Mouse (Mus musculus): ENCODE data around the gene Mink1.

Gene Mink1

DNA sequence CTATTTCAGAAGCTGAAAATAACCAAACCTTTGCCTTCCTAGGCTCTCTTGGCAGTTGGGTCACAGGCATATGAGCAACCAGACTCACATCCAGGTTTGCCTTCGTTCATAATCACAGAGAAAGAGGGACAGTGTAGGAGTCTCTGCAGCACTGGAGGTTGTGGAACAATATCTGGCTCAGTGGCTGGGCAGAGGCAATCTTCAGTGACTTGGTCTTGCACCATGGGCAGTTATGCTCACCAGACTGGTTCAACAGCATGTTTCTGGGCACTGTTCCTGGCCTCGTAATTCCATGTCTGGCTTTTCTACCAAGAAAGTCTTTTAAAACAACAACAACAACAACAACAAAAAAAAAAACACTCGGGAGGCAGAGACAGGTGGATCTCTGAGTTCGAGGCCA lies 72.9 kb downstream of the Mink1 start:
- 81% methylated on average over 4 of the region's 4 CpGs for WGBS

GRCm38 (mm10) chr11:70637764-70638163 lies 75.1 kb downstream of the Mink1 start:
- WGBS: 96% methylated on average over 1 of the region's 1 CpGs

GRCm38 (mm10) chr11:70638293-70638692 lies 75.6 kb downstream of the Mink1 start:
- WGBS: 90% methylated on average over 1 of the region's 1 CpGs

GRCm38 (mm10) chr11:70638714-70639278 lies 76.1 kb downstream of the Mink1 start, which contains the start of gene Gp1ba:
Gene Gp1ba (plus strand): TSS chr11:70639122.
- 66% methylated on average over 5 of the region's 5 CpGs for WGBS

DNA sequence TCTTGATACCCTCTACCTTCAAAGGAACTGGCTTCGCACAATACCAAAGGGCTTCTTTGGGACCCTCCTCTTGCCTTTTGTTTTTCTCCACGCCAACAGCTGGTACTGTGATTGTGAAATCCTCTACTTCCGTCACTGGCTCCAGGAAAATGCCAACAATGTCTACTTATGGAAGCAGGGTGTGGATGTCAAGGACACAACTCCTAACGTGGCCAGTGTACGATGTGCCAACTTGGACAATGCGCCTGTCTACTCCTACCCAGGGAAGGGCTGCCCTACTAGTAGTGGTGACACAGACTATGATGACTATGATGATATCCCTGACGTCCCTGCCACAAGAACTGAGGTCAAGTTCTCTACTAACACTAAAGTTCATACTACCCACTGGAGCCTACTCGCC lies 77.3 kb downstream of the Mink1 start:
- 78% methylated on average over 8 of the region's 8 CpGs for WGBS

- 85% methylated on average over 7 of the region's 7 CpGs for WGBS
These were observed 78.6 kb downstream of the Mink1 start for GRCm38 (mm10) chr11:70641241-70641640.

DNA sequence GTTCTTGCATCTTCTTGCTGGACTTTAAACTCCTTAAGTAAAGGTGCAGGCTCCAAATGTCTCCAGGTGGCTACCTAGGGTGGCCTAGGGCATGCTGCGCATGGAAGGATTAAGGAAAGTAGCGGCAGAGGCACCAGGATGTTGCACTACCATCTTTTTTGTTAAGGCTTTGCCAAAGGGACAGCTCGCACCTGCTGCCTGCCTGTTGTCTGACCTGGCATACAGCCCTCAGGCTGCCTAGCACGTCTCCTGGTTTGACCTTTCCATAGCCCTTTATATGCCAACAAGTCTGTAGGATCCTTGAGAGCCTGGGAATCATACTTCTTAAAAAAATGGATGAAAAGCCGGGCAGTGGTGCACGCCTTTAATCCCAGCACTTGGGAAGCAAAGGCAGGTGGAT lies 80.4 kb downstream of the Mink1 start:
- 92% methylated on average over 6 of the region's 6 CpGs for WGBS

GRCm38 (mm10) chr11:70644564-70645103 lies 82.0 kb downstream of the Mink1 start:
- 84% methylated on average over 8 of the region's 8 CpGs for WGBS

- WGBS: 82% methylated on average over 12 of the region's 12 CpGs
These were observed 83.0 kb downstream of the Mink1 start for GRCm38 (mm10) chr11:70645461-70646258.

DNA sequence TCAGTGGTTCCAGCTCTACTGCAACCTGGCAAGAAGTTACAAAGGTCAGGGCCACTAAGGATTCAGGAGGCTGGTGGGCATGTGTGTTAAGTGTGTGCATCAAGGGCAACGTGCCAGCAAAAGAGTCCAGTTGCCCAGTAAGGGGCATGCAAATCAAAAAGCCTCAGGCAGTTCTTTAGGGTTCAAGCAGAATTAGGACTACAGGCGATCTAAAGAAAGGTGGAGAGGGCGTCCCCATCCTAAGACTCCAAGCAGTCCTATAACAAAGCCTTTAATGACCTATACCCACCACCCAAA lies 83.5 kb downstream of the Mink1 start:
- 11% methylated on average over 3 of the region's 3 CpGs for WGBS

- WGBS: under 1% methylated on average over 63 of the region's 63 CpGs
These were observed 84.3 kb downstream of the Mink1 start, which contains the start of the genes Rnf167 and Slc25a11 for GRCm38 (mm10) chr11:70646691-70647650. Gene Rnf167 (plus strand): TSS chr11:70647235. Gene Slc25a11 (minus strand): TSS chr11:70647479.

GRCm38 (mm10) chr11:70647716-70648420 lies 85.2 kb downstream of the Mink1 start:
- WGBS: 4% methylated on average over 28 of the region's 28 CpGs

- WGBS: 71% methylated on average over 4 of the region's 4 CpGs
These were observed 85.8 kb downstream of the Mink1 start for GRCm38 (mm10) chr11:70648512-70648911.

DNA sequence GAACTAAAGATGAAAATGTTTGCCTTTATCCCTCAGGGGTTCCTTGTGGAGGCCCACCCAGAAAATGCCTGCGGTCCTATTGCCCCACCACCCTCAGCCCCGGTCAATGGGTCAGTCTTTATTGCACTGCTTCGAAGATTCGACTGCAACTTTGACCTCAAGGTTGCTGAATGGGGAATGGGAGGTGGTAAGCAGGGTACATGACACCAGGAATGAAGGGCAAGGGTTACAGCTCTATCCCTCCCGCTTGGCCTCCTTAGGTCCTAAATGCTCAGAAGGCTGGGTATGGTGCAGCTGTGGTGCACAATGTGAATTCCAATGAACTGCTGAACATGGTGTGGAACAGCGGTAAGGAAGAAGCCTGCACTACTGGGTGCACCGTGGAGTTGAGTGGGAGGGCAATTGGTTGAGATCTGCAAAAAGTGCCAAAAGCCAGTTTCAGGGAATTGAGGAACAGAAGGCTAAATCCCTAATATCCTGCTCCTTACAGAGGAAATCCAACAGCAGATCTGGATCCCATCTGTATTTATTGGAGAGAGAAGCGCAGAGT lies 86.6 kb downstream of the Mink1 start:
- 75% methylated on average over 8 of the region's 8 CpGs for WGBS

DNA sequence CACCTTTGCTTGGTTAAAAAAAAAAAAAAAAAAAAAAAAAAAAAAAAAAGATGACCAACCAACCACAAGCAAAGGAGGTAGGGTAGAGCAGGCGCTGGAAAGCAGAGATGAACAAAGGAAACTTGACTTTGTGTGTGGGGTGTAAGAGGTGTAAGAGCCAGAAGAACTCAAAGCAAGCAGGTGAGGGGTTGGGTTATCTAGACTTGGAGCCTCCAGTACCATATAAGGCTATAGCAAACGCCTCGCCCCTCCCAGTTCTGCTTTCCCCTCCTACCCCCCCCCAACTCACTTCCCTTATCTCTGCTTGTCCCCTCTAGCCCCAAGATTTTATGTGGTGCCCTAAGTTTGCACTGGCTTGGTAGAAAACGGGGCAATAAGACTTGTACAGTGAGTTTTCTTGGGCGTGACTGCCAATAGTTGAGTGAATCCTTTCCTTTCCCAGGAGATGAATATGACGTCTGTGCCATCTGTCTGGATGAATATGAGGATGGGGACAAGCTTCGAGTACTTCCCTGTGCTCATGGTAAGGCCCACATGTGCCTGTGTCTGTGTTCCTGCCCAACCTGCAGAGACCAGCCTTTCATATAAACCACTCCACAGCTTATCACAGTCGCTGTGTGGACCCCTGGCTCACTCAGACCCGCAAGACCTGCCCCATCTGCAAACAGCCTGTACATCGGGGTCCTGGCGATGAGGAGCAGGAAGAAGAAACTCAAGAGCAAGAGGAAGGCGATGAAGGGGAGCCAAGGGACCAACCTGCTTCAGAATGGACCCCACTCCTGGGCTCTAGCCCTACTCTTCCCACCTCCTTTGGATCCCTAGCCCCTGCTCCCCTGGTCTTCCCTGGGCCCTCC lies 87.9 kb downstream of the Mink1 start:
- 58% methylated on average over 12 of the region's 12 CpGs for WGBS

- WGBS: 31% methylated on average over 2 of the region's 2 CpGs
These were observed 88.7 kb downstream of the Mink1 start for GRCm38 (mm10) chr11:70651391-70651790.

DNA sequence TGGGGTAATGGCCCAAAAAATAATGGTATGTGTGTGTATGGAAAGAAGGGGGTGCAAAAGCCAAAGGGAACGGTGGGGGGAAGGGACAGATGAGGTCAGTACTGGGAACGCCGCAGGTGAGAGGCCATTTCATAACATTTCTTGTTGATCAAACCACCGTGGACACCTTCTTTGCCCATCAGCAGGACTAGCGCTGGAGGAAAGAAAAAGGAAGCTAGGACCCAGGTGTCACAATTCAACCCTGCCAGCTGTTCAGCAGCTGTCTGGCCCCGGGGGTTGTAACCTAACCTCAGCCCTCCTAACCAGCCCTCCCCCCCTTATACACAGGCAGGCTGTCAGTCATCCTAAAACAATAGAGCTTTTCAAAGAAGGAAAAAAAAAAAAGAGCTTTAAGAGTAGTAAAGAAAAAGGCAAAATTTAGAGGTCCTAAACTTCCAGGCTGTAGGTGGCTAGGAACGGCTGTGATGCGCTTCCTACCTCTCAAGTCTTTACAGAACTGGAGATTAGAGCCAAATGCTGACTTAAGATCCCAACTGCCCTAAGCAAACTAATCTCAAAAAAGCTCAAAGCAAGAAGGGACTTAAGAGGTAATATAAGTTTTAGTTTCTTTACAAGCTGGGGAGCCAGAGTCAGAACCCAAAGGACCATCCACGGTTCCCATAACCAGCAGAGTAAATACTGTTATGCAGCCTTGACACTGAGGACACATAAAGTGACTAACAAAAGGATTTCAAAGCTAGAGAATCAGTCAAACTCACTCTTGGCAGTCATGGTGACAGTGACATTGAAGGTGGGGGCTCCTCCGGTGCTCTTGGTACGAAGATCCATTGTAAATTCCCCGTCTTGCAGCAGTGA lies 89.6 kb downstream of the Mink1 start:
- 35% methylated on average over 12 of the region's 12 CpGs for WGBS

DNA sequence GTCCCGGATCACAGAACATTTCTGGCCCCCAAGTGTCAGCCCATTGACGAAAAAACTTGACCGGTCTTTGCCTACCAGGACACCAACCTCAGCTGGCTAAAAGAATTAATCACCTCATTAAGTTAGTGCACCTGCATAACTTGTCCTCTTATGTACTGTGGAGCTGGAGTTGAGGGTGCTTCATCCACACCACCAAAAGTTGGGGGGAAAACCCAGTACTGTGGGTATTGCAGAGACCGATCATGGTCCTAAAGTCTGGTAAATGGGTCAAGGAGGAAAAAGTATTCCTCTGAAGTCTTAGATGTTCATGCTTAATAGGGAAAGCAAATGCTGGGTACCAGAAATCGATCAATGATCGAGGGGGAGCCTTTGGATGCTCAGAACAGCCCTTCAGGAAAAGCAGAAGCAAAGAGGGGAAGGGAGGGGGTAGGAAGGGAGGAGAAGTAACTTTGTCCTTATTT lies 90.2 kb downstream of the Mink1 start:
- WGBS: 35% methylated on average over 6 of the region's 6 CpGs
